Mouse (Mus musculus): Measurements from ENCODE around the gene Dst. TPM values are rescaled to one million over a fixed set of nuclear protein-coding genes. Genes with fewer than 3 reads are reported as not detected.

The Dst gene
- polyA plus RNA-seq, 1 experiment from 2014 or later = 15.0 TPM

GRCm38 (mm10) chr1:34275787-34276186, 367.8 kb downstream of the Dst start:
- H3K4me3 ChIP-seq = no peak overlapping the region
- H3K36me3 ChIP-seq = peaks cover 73% of the 10 kb centered on the region
- H3K9me3 ChIP-seq = no peaks in the 10 kb centered on the region
- H3K4me1 ChIP-seq = 0 out of 2 replicates have a peak, but pooled peaks cover 3% of the 10 kb centered on the region
- no peak overlapping the region for H3K27ac ChIP-seq
- 84% methylated on average over 13 of the region's 13 CpGs for WGBS
- H3K27me3 ChIP-seq (ENCODE audit: insufficient read depth, poor library complexity, severe bottlenecking) = no peaks in the 10 kb centered on the region
- DNase-seq (ENCODE audit: low spot score) = no peak

GRCm38 (mm10) chr1:34276756-34277155, 368.7 kb downstream of the Dst start:
- no peaks in the 10 kb centered on the region for H3K27me3 ChIP-seq (ENCODE audit: insufficient read depth, poor library complexity, severe bottlenecking)
- H3K9me3 ChIP-seq = no peaks in the 10 kb centered on the region
- no peak overlapping the region for H3K27ac ChIP-seq
- H3K36me3 ChIP-seq = peaks cover 68% of the 10 kb centered on the region
- H3K4me1 ChIP-seq = 0 out of 2 replicates have a peak, but pooled peaks cover 3% of the 10 kb centered on the region
- H3K4me3 ChIP-seq = no peak overlapping the region
- DNase-seq (ENCODE audit: low spot score) = no peak
- WGBS = 96% methylated on average over 7 of the region's 7 CpGs

GRCm38 (mm10) chr1:34277259-34277658, 369.2 kb downstream of the Dst start:
- no peaks in the 10 kb centered on the region for H3K9me3 ChIP-seq
- no peak for DNase-seq (ENCODE audit: low spot score)
- peaks cover 68% of the 10 kb centered on the region for H3K36me3 ChIP-seq
- 0 out of 2 replicates have a peak, but pooled peaks cover 3% of the 10 kb centered on the region for H3K4me1 ChIP-seq
- WGBS = 76% methylated on average over 8 of the region's 8 CpGs
- H3K27ac ChIP-seq = no peak overlapping the region
- no peaks in the 10 kb centered on the region for H3K27me3 ChIP-seq (ENCODE audit: insufficient read depth, poor library complexity, severe bottlenecking)
- no peak overlapping the region for H3K4me3 ChIP-seq

- H3K4me1 ChIP-seq = no peaks in the 10 kb centered on the region
- H3K4me3 ChIP-seq = no peak overlapping the region
- no peak for DNase-seq (ENCODE audit: low spot score)
- H3K27me3 ChIP-seq (ENCODE audit: insufficient read depth, poor library complexity, severe bottlenecking) = no peaks in the 10 kb centered on the region
- H3K27ac ChIP-seq = no peak overlapping the region
- no peaks in the 10 kb centered on the region for H3K9me3 ChIP-seq
- peaks cover 56% of the 10 kb centered on the region for H3K36me3 ChIP-seq
- WGBS = 47% methylated on average over 7 of the region's 7 CpGs
These were observed 375.5 kb downstream of the Dst start for GRCm38 (mm10) chr1:34283502-34283901.

GRCm38 (mm10) chr1:34284979-34285378, 377.0 kb downstream of the Dst start:
- Histone ChIP-seq H3K9me3 (no peaks in the 10 kb centered on the region), H3K4me3 (no peak overlapping the region), H3K4me1 (peaks cover 5% of the 10 kb centered on the region; the same call in 1 of the 2 replicates), H3K36me3 (peaks cover 59% of the 10 kb centered on the region), H3K27me3 (ENCODE audit: insufficient read depth, poor library complexity, severe bottlenecking) (no peaks in the 10 kb centered on the region), H3K27ac (no peak overlapping the region)
- WGBS = 94% methylated on average over 9 of the region's 9 CpGs
- no peak for DNase-seq (ENCODE audit: low spot score)

- Histone ChIP-seq H3K4me1 (peaks cover 5% of the 10 kb centered on the region; the same call in 1 of the 2 replicates), H3K36me3 (peaks cover 70% of the 10 kb centered on the region), H3K27ac (no peak overlapping the region), H3K27me3 (ENCODE audit: insufficient read depth, poor library complexity, severe bottlenecking) (no peaks in the 10 kb centered on the region), H3K4me3 (no peak overlapping the region), H3K9me3 (no peaks in the 10 kb centered on the region)
- 88% methylated on average over 10 of the region's 10 CpGs for WGBS
- no peak for DNase-seq (ENCODE audit: low spot score)
These were observed 379.7 kb downstream of the Dst start for GRCm38 (mm10) chr1:34287731-34288130.

- WGBS = 91% methylated on average over 8 of the region's 8 CpGs
- H3K9me3 ChIP-seq = no peaks in the 10 kb centered on the region
- no peak overlapping the region for H3K4me3 ChIP-seq
- no peak for DNase-seq (ENCODE audit: low spot score)
- peaks cover 73% of the 10 kb centered on the region for H3K36me3 ChIP-seq
- no peak overlapping the region for H3K27ac ChIP-seq
- no peaks in the 10 kb centered on the region for H3K27me3 ChIP-seq (ENCODE audit: insufficient read depth, poor library complexity, severe bottlenecking)
- peaks cover 5% of the 10 kb centered on the region; the same call in 1 of the 2 replicates for H3K4me1 ChIP-seq
These were observed 380.2 kb downstream of the Dst start for GRCm38 (mm10) chr1:34288181-34288580.

- WGBS = 85% methylated on average over 13 of the region's 13 CpGs
- no peak for DNase-seq (ENCODE audit: low spot score)
- H3K9me3 ChIP-seq = no peaks in the 10 kb centered on the region
- no peak overlapping the region for H3K27ac ChIP-seq
- H3K27me3 ChIP-seq (ENCODE audit: insufficient read depth, poor library complexity, severe bottlenecking) = no peaks in the 10 kb centered on the region
- no peak overlapping the region for H3K4me3 ChIP-seq
- peaks cover 80% of the 10 kb centered on the region for H3K36me3 ChIP-seq
- H3K4me1 ChIP-seq = peaks cover 5% of the 10 kb centered on the region; the same call in 1 of the 2 replicates
These were observed 380.9 kb downstream of the Dst start for GRCm38 (mm10) chr1:34288721-34289471.

GRCm38 (mm10) chr1:34289472-34289748, 381.4 kb downstream of the Dst start:
- 83% methylated on average over 14 of the region's 14 CpGs for WGBS
- H3K4me1 ChIP-seq = peaks cover 5% of the 10 kb centered on the region; the same call in 1 of the 2 replicates
- H3K27me3 ChIP-seq (ENCODE audit: insufficient read depth, poor library complexity, severe bottlenecking) = no peaks in the 10 kb centered on the region
- H3K9me3 ChIP-seq = no peaks in the 10 kb centered on the region
- no peak overlapping the region for H3K4me3 ChIP-seq
- H3K27ac ChIP-seq = no peak overlapping the region
- DNase-seq (ENCODE audit: low spot score) = no peak
- peaks cover 76% of the 10 kb centered on the region for H3K36me3 ChIP-seq

- Histone ChIP-seq H3K4me3 (no peak overlapping the region), H3K27me3 (ENCODE audit: insufficient read depth, poor library complexity, severe bottlenecking) (no peaks in the 10 kb centered on the region), H3K4me1 (peaks cover 5% of the 10 kb centered on the region; the same call in 1 of the 2 replicates), H3K27ac (no peak overlapping the region), H3K9me3 (no peaks in the 10 kb centered on the region), H3K36me3 (peaks cover 79% of the 10 kb centered on the region)
- WGBS = 91% methylated on average over 12 of the region's 12 CpGs
- DNase-seq (ENCODE audit: low spot score) = no peak
These were observed 382.3 kb downstream of the Dst start for GRCm38 (mm10) chr1:34290321-34290720.

GRCm38 (mm10) chr1:34293198-34293597, 385.2 kb downstream of the Dst start:
- H3K4me1 ChIP-seq = peaks cover 5% of the 10 kb centered on the region; the same call in 1 of the 2 replicates
- H3K4me3 ChIP-seq = no peak overlapping the region
- no peak for DNase-seq (ENCODE audit: low spot score)
- no peak overlapping the region for H3K27ac ChIP-seq
- H3K36me3 ChIP-seq = peaks cover 86% of the 10 kb centered on the region
- H3K9me3 ChIP-seq = no peaks in the 10 kb centered on the region
- H3K27me3 ChIP-seq (ENCODE audit: insufficient read depth, poor library complexity, severe bottlenecking) = no peaks in the 10 kb centered on the region
- 79% methylated on average over 14 of the region's 14 CpGs for WGBS

GRCm38 (mm10) chr1:34297636-34298035, 389.6 kb downstream of the Dst start:
- no peaks in the 10 kb centered on the region for H3K9me3 ChIP-seq
- H3K27ac ChIP-seq = no peak overlapping the region
- no peaks in the 10 kb centered on the region for H3K27me3 ChIP-seq (ENCODE audit: insufficient read depth, poor library complexity, severe bottlenecking)
- WGBS = 89% methylated on average over 9 of the region's 9 CpGs
- no peak overlapping the region for H3K4me3 ChIP-seq
- peaks cover 65% of the 10 kb centered on the region for H3K36me3 ChIP-seq
- DNase-seq (ENCODE audit: low spot score) = no peak
- no peaks in the 10 kb centered on the region for H3K4me1 ChIP-seq

GRCm38 (mm10) chr1:34298631-34299184, 390.7 kb downstream of the Dst start:
- WGBS = 92% methylated on average over 18 of the region's 18 CpGs
- no peaks in the 10 kb centered on the region for H3K27me3 ChIP-seq (ENCODE audit: insufficient read depth, poor library complexity, severe bottlenecking)
- no peaks in the 10 kb centered on the region for H3K4me1 ChIP-seq
- peaks cover 64% of the 10 kb centered on the region for H3K36me3 ChIP-seq
- no peak for DNase-seq (ENCODE audit: low spot score)
- H3K9me3 ChIP-seq = no peaks in the 10 kb centered on the region
- H3K27ac ChIP-seq = no peak overlapping the region
- H3K4me3 ChIP-seq = no peak overlapping the region

Data from heart, embryonic 10.5 days (tissue).